Mouse (Mus musculus) G1E (cell line): ENCODE measurements at regions not wholly inside any gene's neighbourhood (a gene's known extent, or its start where the extent isn't known, plus 50 kb on each side); places are given as distances from the start of the nearest gene placed in this dataset.

ENCODE experiments used
- CTCF ChIP-seq: IDR thresholded peaks from 2 replicates; pipeline ENCODE4 v1.5.1; 2012; ENCODE audit warnings: low read depth, low read length, inconsistent platforms, mixed read lengths
- GATA1 ChIP-seq: IDR thresholded peaks from 2 replicates; pipeline ENCODE4 v1.6.1; 2012; ENCODE audit warnings: borderline replicate concordance, low read length, inconsistent platforms, mixed read lengths
- POLR2AphosphoS5 ChIP-seq: IDR thresholded peaks from 2 replicates; pipeline ENCODE4 v1.6.1; 2012; ENCODE audit warnings: low read depth, low read length, inconsistent platforms; ENCODE audit not compliant: insufficient replicate concordance
- TAL1 ChIP-seq: conservative IDR thresholded peaks from 2 replicates; pipeline ENCODE4 v1.6.1; 2012; ENCODE audit warnings: low read depth, low read length, inconsistent platforms, mixed read lengths

GRCm38 (mm10) chr19:59715086-59715485 is 228.4 kb downstream of the Rab11fip2 start:
- TF ChIP-seq CTCF (no peak), POLR2AphosphoS5 (no peak), TAL1 (no peak), GATA1 (no peak)
